Mouse (Mus musculus) heart, embryonic 11.5 days (tissue): ENCODE measurements around the gene Lce1l. TPM values are rescaled to one million over a fixed set of nuclear protein-coding genes. Genes with fewer than 3 reads are reported as not detected.
"Not testable (repeated sequence)": the region's sequence is repeated elsewhere in the genome, so short reads cannot be mapped to it uniquely, and the experiment has no call there.

ENCODE experiments used
- ATAC-seq: fragments of 200-750 bp; cut with Nextera tagmentation; replicated peaks from 2 replicates; pipeline ENCODE4 v1.8.0; 2017; ENCODE audit warnings: moderate library complexity; ENCODE audit not compliant: insufficient number of reproducible peaks, low FRiP score, low TSS enrichment
- H3K27ac ChIP-seq: fragments of 300-500 bp; sonication (generic); 2 replicates; pipeline ENCODE4 v1.5.1; 2014; ENCODE audit warnings: mild to moderate bottlenecking, low read depth, low read length
- H3K27me3 ChIP-seq: fragments of 300-500 bp; sonication (generic); 2 replicates; pipeline ENCODE4 v1.6.1; 2014; ENCODE audit warnings: mild to moderate bottlenecking, low read length, mixed read lengths; ENCODE audit not compliant: control insufficient read depth, insufficient read depth
- H3K36me3 ChIP-seq: fragments of 300-500 bp; sonication (generic); 2 replicates; pipeline ENCODE4 v1.6.1; 2014; ENCODE audit warnings: mild to moderate bottlenecking, low read length, moderate library complexity, mixed read lengths; ENCODE audit not compliant: control insufficient read depth, insufficient read depth
- H3K4me1 ChIP-seq: fragments of 300-500 bp; sonication (generic); 2 replicates; pipeline ENCODE4 v1.6.1; 2014; ENCODE audit warnings: low read length; ENCODE audit not compliant: control insufficient read depth, insufficient read depth
- H3K4me2 ChIP-seq: fragments of 300-500 bp; sonication (generic); 2 replicates; pipeline ENCODE4 v1.6.1; 2014; ENCODE audit warnings: mild to moderate bottlenecking, moderate library complexity
- H3K4me3 ChIP-seq: fragments of 300-500 bp; sonication (generic); 2 replicates; pipeline ENCODE4 v1.5.1; 2014; ENCODE audit warnings: low read depth, low read length
- H3K9ac ChIP-seq: fragments of 300-500 bp; sonication (generic); 2 replicates; pipeline ENCODE4 v1.6.1; 2014; ENCODE audit warnings: mild to moderate bottlenecking, low read depth, low read length, moderate library complexity
- H3K9me3 ChIP-seq: fragments of 300-500 bp; sonication (generic); replicated peaks from 2 replicates; pipeline ENCODE4 v1.6.1; 2016; ENCODE audit warnings: low read length; ENCODE audit not compliant: control insufficient read depth
- WGBS: fragments of 180-500 bp; shearing (Covaris S2); extraction: QIAGEN DNeasy Blood & Tissue Kit; methylation state at CpG from one replicate; pipeline ENCODE4 v1.1.7; 2014; ENCODE audit not compliant: insufficient replicate concordance; 5-methylcytosine and 5-hydroxymethylcytosine counted together
- polyA plus RNA-seq: library from polyadenylated mRNA; unstranded; fragments of >200 nt; fragmentation: Nextera tagmentation; extraction: Ambion mirVana; gene quantifications from 2 replicates; pipeline ENCODE4 v1.2.1, GENCODE M21; 2014

The Lce1l gene
- polyA plus RNA-seq: not detected in 2 replicates

DNA sequence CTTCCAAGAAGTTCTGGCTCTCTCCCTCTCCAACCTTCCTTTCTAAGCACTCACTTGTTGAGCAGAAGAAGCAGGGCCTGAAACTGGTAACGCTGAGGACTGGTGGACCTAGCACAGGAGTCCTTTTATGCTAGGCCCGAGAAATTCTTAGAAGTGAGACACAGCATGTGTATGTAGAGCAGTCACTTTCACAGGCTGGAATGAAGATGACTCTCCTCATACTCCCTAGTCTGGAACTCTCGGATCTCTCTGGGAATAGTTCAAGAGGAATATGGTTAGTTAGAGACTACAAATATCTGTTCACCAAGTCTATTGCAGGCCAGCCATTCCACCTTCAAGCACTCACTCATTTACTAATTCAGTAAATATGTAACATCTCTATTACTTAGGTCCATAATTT is at the start of gene Lce1l:
TSS of gene Lce1l (minus strand) at position 101 of the 400 bp plus-strand sequence.
- Histone ChIP-seq H3K9me3 (no peaks in the 10 kb centered on the region), H3K4me3 (no peak within 1 kb of the TSS), H3K27ac (no peak within 1 kb of the TSS), H3K27me3 (no peaks in the 10 kb centered on the region), H3K36me3 (no peaks in the 10 kb centered on the region), H3K4me2 (no peak within 1 kb of the TSS), H3K4me1 (no peaks in the 10 kb centered on the region), H3K9ac (no peak within 1 kb of the TSS)
- ATAC-seq: no peak
- 82% methylated on average over 3 of the region's 3 CpGs for WGBS

- Histone ChIP-seq H3K36me3 (no peaks in the 10 kb centered on the region), H3K9ac (no peak overlapping the region), H3K27me3 (no peaks in the 10 kb centered on the region), H3K4me3 (no peak overlapping the region), H3K9me3 (no peaks in the 10 kb centered on the region), H3K4me2 (no peak overlapping the region), H3K27ac (no peak overlapping the region), H3K4me1 (no peaks in the 10 kb centered on the region)
- 44% methylated on average over 1 of the region's 1 CpGs for WGBS
- no peak for ATAC-seq
These were observed 43.4 kb upstream of the Lce1l start for GRCm38 (mm10) chr3:92894489-92894888.

DNA sequence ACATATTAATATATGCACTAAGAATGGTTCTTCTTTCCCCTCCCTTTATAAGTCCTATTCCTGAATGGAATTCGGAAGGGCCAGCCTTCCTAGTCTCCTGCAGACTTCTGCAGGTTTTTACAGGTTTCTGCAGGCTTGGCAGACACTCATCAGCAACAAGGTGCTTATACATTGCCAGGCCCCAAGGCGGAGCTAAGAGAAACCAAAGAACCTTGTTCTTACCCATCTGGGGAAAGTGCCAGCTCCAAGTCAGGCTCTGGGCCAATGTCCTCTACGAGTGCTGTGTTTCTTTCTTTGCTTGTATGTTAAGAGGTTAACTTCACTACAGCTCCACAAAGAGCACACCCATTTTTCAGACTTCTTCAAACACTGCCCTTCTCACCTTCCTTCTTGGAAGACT is 43.0 kb upstream of the Lce1l start:
- no peak overlapping the region for H3K9ac ChIP-seq
- H3K4me2 ChIP-seq: no peak overlapping the region
- no peak overlapping the region for H3K27ac ChIP-seq
- H3K4me1 ChIP-seq: no peaks in the 10 kb centered on the region
- H3K9me3 ChIP-seq: no peaks in the 10 kb centered on the region
- no peak for ATAC-seq
- H3K4me3 ChIP-seq: no peak overlapping the region
- H3K36me3 ChIP-seq: no peaks in the 10 kb centered on the region
- WGBS: 70% methylated on average over 3 of the region's 3 CpGs
- no peaks in the 10 kb centered on the region for H3K27me3 ChIP-seq

- WGBS: 80% methylated on average over 3 of the region's 3 CpGs
These were observed 23.1 kb upstream of the Lce1l start for GRCm38 (mm10) chr3:92874180-92874579.

DNA sequence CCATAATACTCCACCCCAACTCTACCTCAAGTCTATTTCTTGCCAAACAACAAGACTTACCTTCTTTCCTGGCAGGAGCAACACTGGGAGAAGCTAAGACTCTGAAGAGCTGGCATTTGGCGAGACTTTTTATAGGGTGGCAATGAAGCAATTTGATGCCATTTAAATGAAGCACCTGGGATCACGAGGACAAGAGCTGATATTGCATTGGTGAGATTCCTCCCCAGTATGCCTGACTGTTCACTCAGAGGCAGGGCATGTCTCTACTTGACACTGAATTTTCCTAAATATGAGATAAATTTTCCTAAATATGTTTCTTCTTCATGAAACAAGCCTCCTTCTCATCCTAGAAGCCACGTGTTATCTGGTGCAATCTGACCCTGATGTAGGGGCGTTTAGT is 19.0 kb upstream of the Lce1l start, which contains the start of gene 2310050C09Rik:
TSS of gene 2310050C09Rik (minus strand) at position 101 of the 400 bp plus-strand sequence.
- no peak for ATAC-seq
- H3K9me3 ChIP-seq: no peaks in the 10 kb centered on the region
- 79% methylated on average over 4 of the region's 4 CpGs for WGBS

More at GRCm38 (mm10) chr3:92874180-92874579, 23.1 kb upstream of the Lce1l start:
- Histone ChIP-seq H3K4me2 (no peak overlapping the region), H3K9me3 (no peaks in the 10 kb centered on the region), H3K4me1 (no peaks in the 10 kb centered on the region), H3K27ac (no peak overlapping the region), H3K4me3 (no peak overlapping the region), H3K36me3 (no peaks in the 10 kb centered on the region), H3K27me3 (no peaks in the 10 kb centered on the region), H3K9ac (no peak overlapping the region)
- ATAC-seq: no peak

GRCm38 (mm10) chr3:92827108-92827507 is 24.0 kb downstream of the Lce1l start, which contains the start of gene Kprp:
Kprp (minus strand) TSS chr3:92827247.
- no peak for ATAC-seq
- Histone ChIP-seq H3K27ac (no peak within 1 kb of the TSS), H3K9ac (no peak within 1 kb of the TSS), H3K4me1 (no peaks in the 10 kb centered on the region), H3K4me3 (no peak within 1 kb of the TSS), H3K4me2 (no peak within 1 kb of the TSS), H3K9me3 (no peaks in the 10 kb centered on the region), H3K36me3 (no peaks in the 10 kb centered on the region), H3K27me3 (no peaks in the 10 kb centered on the region)
- 36% methylated on average over 1 of the region's 1 CpGs for WGBS

More for the DNA sequence above, 19.0 kb upstream of the Lce1l start, which contains the start of gene 2310050C09Rik:
- Histone ChIP-seq H3K4me2 (no peak within 1 kb of the TSS), H3K4me1 (no peaks in the 10 kb centered on the region), H3K4me3 (no peak within 1 kb of the TSS), H3K36me3 (no peaks in the 10 kb centered on the region), H3K9ac (no peak within 1 kb of the TSS), H3K27me3 (no peaks in the 10 kb centered on the region), H3K27ac (no peak within 1 kb of the TSS)

- no peaks in the 10 kb centered on the region for H3K36me3 ChIP-seq
- H3K4me3 ChIP-seq: no peak overlapping the region
- ATAC-seq: no peak
- WGBS: 33% methylated on average over 1 of the region's 1 CpGs
- H3K9me3 ChIP-seq: no peaks in the 10 kb centered on the region
- H3K4me1 ChIP-seq: no peaks in the 10 kb centered on the region
- no peak overlapping the region for H3K27ac ChIP-seq
- no peaks in the 10 kb centered on the region for H3K27me3 ChIP-seq
- H3K4me2 ChIP-seq: no peak overlapping the region
- no peak overlapping the region for H3K9ac ChIP-seq
These were observed 25.3 kb downstream of the Lce1l start for GRCm38 (mm10) chr3:92825808-92826207.

GRCm38 (mm10) chr3:92816036-92816435 is 35.0 kb downstream of the Lce1l start:
- not testable (repeated sequence) for H3K4me2 ChIP-seq, ATAC-seq, H3K9ac ChIP-seq

DNA sequence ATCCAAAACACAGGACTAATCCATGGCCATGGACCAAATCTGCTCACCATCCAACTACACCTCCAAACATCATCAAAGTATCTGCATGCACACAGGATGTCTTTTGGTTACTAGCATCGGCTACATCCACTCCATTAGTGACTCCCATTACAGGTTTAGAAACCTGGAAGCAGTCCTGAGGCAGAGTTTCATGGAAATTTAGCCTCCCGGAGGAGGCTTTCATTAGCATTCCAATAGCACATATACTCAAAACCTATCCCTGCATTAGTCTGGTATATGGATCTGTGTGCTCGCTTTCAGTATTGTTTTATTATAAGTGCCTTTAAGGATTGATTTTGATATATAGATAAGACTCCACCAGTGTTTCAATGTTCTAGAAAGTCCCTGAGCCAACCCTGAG is 35.5 kb downstream of the Lce1l start:
- no peak overlapping the region for H3K27ac ChIP-seq
- H3K36me3 ChIP-seq: no peaks in the 10 kb centered on the region
- no peak overlapping the region for H3K4me2 ChIP-seq
- no peak for ATAC-seq
- no peaks in the 10 kb centered on the region for H3K9me3 ChIP-seq
- no peaks in the 10 kb centered on the region for H3K4me1 ChIP-seq
- no peak overlapping the region for H3K4me3 ChIP-seq
- no peaks in the 10 kb centered on the region for H3K27me3 ChIP-seq
- WGBS: 84% methylated on average over 3 of the region's 3 CpGs
- no peak overlapping the region for H3K9ac ChIP-seq

More at GRCm38 (mm10) chr3:92816036-92816435, 35.0 kb downstream of the Lce1l start:
- not testable (repeated sequence) for H3K4me1 ChIP-seq, H3K9me3 ChIP-seq, H3K27ac ChIP-seq, H3K36me3 ChIP-seq, H3K4me3 ChIP-seq, H3K27me3 ChIP-seq
- WGBS: 84% methylated on average over 2 of the region's 2 CpGs
